Mouse (Mus musculus) layer of hippocampus, adult 8-10 months (tissue): ENCODE measurements at regions not wholly inside any gene's neighbourhood (a gene's known extent, or its start where the extent isn't known, plus 50 kb on each side); places are given as distances from the start of the nearest gene placed in this dataset.
A peak's percentile ranks its signal among the peaks of the same experiment; 100 is the strongest.

Experiments used
- DNase-seq, 2 experiments: peaks; one replicate each; pipeline ENCODE4 v3.0.0; 2022; ENCODE audit warnings: low spot score in 2 of 2

DNA sequence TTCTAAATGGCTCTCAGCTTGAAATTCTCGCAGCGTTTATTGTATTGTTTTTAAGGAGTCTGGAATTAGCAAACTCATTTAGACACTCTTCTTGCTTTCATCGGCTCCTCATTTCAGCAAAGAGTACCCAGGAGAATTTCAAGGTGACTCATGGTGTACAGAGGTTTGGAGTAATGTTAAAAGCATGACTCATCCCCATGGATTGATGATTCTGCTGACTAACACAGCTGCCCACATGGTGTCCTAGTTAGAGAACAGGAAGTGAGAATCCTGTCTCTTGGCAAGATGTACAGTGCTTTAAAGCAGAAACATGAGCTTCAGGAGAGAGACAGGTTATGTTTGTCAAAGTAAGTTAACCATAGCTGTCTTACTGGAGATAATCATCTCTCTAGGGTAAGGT lies 1133.6 kb upstream of the Cited2 start:
- peak; percentile 10 to 15 for DNase-seq

DNA sequence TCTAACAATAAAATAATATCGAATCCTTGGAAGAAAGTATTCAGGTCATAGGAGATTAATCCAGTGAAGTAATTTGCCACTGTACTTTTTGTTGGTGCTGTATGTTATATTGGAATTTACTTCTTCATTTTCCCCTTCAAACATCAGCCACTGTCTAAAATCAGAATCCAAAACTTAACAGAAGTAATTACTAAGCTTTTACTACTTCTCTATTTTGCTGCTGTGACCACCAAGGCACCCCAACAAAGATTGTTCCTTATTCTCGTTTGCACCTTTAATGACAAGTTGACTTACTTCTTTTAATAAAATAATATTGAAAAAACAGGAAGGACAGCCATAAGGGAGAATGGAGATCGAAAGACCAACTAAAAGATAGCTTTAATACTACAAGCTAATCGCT lies 1130.1 kb upstream of the Cited2 start:
- DNase-seq, result no peak

DNA sequence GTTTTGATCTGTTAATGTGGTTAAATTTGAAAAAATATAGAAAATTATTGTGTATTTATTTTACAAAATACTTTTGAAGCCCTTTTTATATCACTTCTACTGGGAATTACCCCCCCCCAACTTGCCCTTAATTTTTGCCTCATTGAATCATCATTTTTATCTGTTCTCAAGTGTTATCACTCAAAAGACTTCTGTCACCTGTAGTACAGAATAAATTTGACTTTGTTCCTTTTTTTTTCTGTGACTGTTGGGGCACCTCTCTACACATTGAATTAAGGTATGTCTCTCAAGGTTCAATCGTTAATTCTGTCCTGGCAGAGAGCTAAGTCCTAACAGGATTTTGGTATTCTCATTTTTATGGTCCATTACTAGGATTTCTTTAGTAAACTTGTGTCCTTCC lies 1123.0 kb upstream of the Cited2 start:
- no peak for DNase-seq

DNA sequence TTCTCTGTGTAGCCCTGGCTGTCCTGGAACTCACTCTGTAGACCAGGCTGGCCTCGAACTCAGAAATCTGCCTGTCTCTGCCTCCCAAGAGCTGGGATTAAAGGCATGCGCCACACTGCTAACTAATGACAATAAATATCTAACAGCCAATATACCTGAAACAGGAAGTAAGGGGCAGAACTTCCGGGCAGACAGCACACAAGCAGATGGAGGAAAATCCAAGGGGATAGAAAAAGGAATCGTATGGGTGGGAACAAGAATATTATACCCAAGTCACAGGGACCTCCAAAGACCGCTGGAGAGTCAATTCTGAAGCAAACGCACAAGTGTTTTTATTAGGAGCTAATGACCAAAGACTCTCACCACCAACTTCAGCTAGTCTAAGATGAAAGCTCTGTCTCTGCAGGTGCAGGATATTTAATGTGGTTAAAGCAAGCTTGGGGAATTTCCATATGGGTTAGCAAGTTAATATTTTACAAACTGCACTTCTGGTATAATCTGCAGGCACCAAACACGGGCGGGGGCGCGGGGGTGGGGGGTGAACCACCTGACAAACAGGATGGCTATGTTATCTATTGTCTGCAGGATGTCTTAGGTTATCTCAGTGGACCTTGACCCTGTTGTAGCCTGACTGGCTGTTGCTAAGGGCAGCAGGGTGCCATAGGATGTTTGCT lies 1122.3 kb upstream of the Cited2 start:
- DNase-seq, result no peak

DNA sequence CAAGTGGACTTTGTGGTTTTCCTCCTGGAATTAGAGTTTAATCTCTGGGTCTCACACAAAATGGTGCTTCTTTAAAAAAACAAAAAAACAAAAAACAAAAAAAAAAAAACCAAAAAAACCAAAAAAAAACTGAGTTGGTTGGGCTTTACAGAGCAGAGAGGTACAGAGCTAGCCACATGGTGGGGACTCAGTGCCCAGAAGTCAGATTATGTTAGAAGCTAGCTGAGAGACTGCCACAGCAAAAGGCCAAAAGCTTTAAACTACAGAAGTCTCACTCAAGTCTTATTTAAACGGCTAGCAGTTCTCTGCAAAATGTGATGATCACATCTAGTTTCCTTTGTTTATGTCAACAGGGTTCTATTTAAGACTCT lies 1121.8 kb upstream of the Cited2 start:
- DNase-seq, result no peak

DNA sequence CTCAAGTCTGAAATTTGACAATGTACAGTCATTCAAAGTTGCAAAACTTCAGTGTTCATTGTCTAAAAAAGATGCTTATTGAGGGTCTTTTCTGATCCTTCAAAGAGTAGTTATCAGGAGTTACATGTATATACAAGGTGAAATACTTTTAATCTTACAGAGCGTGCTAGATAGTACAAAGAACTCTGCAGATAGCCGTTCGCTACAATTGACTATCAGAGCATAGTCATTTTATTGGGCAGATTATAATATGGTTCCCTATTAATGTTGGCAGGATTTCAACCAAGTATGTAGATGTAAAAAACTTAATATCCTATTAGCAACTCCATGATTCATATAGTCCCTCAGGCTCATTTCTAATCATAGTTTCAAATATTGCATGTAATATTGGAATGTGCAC lies 1114.7 kb upstream of the Cited2 start:
- no peak for DNase-seq

DNA sequence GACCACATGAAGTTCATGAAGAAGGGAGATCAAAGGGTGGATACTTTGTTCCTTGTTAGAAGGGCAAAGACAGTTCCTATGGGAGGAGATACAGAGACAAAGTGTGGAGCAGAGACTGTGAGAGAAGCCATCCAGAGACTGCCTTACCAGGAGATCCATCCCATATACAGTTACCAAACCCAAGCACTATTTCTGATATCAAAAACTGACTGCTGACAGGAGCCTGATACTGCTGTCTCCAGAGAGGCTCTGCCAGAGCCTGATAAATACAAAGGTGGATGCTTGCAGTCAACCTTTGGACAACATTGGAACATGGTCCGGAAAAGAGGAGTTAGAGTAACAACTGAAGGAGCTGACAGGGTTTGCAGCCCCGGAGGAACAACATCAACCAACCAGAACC lies 1104.3 kb upstream of the Cited2 start:
- DNase-seq, result no peak

DNA sequence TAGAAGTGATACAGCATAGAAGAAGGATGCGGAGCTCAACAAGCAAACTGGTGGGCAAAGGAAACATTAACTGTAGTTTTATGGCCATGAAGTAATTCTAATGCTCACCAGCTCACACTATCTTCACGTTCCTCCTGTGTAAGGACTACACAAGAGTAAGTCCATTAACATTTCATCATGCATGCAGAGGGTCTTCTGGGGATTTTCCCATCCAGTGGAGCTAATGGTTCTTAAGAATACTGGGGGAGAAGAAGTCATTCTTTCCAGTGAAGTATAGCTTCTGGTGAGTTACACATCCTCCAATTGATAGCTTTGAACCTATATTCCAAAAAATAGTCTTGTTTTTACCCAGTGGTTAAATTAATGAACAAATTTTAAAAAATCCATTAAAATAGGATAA lies 1103.4 kb upstream of the Cited2 start:
- no peak for DNase-seq

DNA sequence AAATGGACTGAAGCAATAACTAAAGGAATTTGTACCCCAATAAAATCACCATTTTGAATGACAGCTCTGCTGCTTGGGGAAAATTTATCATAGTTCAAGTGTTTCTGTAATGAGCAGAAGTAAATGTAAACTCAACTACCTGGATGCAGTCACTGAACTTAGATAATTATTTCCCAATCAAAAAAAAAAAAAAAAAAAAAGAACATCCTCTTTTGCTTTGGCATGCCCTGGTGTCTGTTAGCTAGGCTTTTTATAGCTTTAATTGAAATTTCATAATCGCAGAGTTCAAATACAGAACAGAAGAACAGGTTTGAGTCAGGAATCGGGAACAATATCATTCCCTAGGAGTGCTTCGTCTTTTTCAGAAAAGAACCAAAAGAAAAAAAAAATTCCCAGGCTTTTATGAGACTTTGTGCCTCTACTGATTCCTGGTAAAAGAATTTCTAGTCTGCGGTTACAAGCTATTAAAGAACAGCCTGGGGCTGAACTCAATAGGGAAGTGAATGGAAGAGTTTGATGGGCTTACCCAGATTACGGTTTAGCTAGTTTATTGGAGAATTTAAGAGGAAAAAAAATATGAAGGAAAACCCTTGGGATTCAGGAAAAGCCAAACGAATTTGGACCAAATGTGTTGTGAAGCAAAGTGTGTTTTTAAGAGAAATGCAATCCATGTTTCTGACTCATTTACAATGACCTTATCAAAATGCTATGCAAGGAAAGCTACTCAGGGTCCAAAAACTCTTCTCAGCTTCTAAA lies 1102.0 kb upstream of the Cited2 start:
- no peak for DNase-seq

DNA sequence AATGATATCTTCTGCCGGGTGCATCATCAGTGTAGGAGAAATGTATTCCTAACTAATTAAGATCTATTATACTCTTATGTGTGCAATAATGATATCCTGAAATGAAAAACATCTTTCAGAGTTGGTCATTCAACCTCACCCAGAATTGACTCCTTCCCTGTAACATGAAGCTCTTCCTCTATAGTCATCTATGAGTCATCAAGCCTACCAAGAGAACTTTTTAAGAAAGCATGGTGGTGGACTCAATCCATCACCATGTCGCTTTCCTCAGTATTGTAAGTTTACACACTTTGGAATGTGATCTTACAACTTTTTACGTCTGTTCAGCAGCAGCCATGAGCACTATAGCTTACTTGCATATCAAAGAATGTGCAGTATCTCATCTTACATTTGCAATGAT lies 1100.2 kb upstream of the Cited2 start:
- DNase-seq, result no peak

DNA sequence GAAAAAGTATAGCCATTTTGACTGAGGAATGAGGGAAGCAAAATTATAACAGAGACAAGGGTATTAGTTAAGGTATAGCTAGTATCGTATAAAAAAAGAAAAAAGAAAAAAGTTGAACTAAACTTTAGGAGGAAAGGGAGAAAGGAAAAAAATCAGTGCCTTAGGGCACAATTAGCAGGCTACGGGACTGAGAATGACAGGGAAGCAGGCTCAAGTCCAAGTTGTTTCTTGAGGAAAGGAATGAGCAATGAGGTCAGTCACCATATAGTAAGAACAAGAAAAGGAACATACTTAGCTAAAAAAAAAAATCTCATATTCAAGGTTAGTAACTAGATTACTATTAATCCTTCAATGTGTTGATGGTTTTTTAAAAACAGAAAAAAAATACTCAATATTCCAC lies 1089.8 kb upstream of the Cited2 start:
- DNase-seq, result no peak

DNA sequence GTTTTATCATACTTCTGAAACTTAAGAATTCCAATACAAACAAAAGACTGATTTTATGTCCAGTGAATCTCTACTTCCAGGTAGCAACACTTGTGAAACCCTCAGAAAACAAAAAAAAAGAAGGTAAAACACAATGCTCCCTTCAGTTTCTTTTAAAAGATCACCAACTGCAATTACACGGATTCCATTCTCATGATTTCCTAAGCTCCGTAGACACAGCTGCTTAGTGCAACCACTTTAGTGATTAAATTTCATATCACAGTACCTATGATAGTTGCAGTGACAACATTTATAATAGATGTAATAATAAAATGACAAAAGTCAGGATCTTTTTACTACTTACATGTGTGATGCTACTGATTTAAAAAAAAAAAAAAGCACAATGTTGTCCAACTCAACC lies 1087.6 kb upstream of the Cited2 start:
- DNase-seq, result no peak

DNA sequence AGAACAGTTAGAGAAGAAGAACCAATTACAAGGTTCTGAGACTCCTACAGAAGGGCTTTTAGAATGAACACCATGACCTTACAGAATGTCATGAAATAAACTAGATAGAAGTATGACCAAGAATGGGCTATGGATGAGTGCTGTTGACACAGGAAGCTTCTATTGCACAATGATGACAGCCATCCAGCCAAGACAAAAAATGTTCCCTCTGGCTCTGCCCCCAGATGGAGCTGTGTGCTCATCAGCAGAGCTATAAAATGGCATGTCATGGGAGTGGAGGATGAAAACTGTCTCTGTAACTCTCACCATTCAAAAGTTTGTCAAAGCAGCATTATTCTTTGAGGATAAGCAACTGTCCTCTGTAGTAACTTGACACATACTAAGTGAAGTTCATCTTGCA lies 1086.0 kb upstream of the Cited2 start:
- DNase-seq, result no peak

DNA sequence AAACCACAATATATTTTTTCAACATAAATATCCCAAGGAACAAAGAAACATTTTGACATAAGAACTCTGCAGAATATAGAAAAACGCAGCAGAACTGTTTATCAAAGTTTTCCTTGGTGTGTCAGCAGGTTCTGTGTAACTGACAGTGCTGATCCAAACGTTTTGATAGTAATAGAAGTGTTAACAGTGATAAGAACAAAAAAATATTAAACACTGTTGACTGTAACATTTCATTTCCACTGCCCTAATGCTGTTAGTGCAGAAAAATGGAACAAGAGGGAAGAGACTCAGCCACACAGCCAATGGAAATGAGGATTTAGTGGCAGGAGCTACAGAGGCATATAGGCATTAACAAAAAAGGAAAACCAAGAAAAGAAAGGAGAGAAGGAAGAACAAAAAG lies 1084.9 kb upstream of the Cited2 start:
- no peak for DNase-seq

DNA sequence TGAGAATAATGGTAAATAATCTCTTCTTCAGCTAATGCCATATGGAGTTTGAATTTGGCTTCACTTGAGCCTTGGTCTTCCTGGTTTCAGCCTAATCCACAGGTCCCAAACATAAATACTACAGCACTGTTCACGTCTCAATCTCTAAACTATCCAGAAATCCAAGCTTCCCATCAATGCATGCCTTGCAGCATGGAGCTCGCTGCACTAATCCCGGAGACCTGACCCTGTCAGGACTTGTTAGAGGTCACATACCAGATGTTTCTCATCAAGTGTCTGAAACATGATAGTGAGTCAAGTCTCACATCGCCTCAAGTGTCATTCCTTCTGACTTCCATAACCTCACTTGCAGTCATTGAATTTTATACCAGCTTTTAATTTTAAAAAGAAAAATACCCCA lies 1082.9 kb upstream of the Cited2 start:
- no peak for DNase-seq

DNA sequence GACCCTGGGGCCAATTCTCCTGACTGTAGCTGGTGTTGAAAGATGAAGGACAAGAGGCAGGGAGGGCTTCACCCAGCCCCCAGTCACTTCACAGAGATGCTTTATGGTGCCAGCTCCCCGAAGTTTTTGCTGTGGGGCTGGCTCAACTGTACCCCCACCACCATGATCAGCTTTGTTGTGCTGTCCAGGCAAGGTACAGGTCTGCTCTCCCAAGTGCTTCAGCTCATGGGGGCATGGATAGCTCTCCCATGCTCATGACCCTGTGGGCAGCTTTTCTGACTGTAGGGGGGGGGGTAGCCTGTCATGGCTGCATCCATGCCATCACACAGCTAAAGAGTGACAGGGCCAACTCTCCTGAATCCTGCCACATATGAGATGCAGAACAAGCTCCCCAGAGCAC lies 1072.9 kb upstream of the Cited2 start:
- DNase-seq, result no peak

DNA sequence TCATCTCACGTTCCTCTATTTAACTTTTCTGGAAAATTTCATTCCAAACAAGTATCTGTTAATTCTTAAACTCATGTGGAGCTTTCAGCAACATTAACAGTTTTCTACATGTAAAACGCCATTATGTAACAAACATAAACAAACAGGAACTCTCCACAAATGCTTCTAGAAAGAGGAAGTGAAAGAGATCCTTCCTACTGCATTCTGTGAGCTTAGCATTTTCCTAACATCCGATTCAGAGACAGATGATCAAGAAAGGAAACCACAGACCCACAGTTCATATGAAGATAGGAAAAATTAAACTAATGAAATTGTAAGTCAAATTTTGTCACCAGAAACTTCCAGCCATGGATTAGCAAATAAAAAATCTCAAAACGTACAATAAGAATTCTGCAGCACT lies 1070.6 kb upstream of the Cited2 start:
- DNase-seq, result no peak

DNA sequence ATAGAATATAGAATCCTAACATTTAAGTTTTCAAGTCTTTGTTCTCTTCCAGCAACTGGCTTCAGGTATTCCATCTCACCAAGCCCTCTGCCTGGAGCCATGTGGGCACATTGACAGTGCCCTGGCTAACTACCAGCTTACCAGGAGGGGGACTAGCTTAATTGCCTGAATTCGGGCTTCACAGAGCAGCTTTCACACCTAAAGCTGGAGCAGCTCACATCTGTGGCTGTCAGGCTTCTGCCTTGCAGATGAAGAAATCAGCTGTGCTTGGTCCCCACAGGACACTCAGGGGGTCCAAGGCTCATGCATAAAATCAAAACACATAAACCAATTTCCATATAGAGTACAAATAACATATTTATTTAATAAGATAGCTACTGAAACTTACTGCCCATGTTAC lies 1058.5 kb upstream of the Cited2 start:
- no peak for DNase-seq

DNA sequence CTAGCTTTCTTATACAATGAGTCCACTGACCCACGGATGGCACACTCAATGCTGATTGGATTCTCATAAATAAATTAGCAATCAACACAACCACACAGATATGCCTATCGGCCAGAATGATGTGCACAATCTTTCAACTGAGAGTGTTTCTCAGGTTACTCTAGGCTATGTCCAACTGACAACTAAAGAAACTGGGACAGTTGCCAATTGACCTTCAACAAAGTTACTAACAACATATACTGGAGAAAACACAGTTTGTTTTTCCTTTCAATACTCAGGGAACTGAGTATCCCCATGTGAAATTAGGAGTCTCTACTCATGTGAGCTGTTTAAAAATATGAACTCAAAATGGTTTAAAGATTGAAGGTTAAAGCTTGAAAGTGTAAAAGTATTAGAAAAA lies 1052.7 kb upstream of the Cited2 start:
- DNase-seq, result no peak

DNA sequence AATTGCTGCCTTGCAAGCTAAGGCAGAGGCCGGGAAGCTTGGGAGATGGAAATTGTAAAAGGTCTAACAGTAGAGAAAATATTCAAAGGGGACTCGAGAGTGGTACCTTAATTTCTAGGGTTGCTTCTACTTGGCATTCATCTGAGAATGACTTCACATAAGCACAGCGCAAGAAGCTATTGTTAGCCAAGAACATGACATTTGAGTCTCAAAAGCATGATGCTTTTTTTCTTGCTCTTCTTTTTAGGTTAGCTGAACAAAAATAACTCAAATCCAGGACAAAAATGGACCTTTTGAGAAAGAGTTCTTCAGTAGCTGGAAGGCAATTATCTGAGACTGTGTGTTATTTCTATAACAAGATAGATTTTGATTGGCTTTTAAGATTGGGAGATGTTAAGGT lies 1042.0 kb upstream of the Cited2 start:
- DNase-seq, result no peak

DNA sequence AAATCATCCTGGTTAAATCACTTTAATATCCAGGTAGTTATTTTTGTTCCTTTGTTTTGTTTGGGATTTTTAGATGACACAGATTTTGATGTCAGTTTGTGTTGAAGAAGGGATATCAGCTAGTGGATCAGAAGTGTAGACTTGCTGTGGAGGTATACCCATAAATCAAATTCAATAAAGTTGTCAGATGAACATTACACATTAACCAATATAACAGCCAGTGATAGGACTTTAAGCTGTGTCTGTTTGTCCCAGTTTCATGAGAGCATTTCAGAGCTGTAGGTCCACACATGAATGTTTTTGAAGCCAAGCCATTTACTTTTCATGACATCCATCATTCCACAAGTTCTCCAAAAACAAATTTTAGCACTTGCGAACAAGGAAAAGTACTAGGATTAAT lies 1037.7 kb upstream of the Cited2 start:
- DNase-seq, result no peak

DNA sequence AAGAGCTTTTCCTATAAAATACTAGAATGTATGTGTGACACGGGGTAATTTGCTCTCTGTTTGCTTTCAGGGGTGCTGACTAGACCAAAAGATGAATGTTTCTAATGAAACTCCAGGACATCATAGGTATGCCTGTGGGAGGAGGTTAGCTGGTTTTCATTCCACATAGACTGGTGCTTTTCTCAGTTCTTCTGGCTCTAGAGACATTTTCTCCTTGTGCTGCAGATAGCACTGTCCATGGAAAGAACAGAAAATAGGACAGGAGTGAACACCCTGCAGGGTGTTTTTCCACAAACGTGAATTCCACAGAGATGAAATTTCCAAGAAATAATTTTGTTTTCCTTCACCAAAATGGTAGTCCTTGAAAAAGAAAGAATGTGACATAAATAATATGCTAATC lies 1016.0 kb upstream of the Cited2 start:
- DNase-seq, result no peak

DNA sequence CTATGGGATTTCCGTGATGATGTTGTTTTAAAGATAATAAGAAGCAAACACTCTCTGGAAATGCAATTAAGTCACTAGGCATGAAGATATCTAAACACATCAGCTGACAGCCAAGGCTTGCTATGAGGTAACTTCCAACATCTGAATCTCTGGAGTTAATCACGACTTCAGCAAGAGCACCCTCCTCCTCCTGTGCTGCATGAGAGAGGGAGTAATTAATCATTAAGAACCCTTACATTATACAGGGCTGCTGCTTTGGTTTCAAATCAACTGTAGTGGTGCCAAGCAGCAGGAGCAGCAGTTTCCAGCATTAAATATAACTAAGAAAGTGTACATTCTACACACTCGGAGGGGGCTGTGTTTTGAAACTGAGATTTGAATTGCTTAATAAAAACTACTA lies 1009.9 kb upstream of the Cited2 start:
- DNase-seq, result no peak

DNA sequence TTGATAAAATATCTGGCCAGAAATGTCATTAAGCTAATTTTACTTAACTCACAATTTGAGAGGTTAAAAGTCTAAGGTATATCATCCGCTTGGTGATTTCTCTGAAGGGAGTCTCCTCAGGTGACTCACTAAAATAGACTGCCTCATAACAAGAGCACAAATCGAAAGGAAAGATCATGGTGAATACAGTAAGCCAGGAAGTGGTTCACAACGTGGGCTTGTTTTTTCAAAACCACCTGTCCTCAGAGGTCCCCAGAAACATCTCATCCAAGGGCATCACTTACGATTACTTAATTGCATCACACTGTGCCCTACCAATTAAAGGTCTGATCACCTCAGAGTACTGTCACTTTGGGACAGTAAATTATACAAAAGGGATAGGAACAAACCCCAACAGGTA lies 1009.0 kb upstream of the Cited2 start:
- no peak for DNase-seq
